Mouse (Mus musculus) cortical plate, adult 2 months (tissue): ENCODE measurements around the gene Ahnak.
"Not testable (repeated sequence)": the region's sequence is repeated elsewhere in the genome, so short reads cannot be mapped to it uniquely, and the experiment has no call there.

ENCODE experiments used
- CTCF ChIP-seq: fragments of 200-500 bp; IDR thresholded peaks from 2 replicates; pipeline ENCODE4 v1.5.1; 2011; ENCODE audit warnings: mild to moderate bottlenecking, control low read depth, low read length; ENCODE audit not compliant: insufficient read depth; ENCODE audit errors: extremely low read depth
- POLR2A ChIP-seq: fragments of 200-500 bp; IDR thresholded peaks from 2 replicates; pipeline ENCODE4 v1.6.1; 2011; ENCODE audit warnings: mild to moderate bottlenecking, low read length, control low read depth; ENCODE audit not compliant: insufficient read depth; ENCODE audit errors: extremely low read depth

DNA sequence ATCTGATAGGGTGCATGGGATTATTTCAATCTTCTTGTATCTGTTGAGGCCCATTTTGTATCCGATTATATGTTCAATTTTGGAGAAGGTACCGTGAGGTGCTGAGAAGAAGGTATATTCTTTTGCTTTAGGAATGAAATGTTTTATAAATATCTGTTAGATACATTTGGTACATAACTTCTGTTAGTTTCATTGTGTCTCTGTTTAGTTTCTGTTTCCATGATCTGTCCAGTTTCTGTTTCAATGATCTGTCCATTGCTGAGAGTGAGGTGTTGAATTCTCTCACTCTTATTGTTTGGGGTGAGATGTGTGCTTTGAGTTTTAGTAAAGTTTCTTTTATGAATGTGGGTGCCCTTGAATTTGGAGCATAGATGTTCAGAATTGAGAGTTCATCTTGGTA is 134.9 kb downstream of the Ahnak start:
- TF ChIP-seq CTCF, POLR2A: not testable (repeated sequence)
